ENCODE assay signal across 9 mouse cellular contexts in genomic region chr13:6251025-6251862, GRCm38 (mm10).
DNase-seq lines count a peak whose midpoint lies in the region; ATAC-seq and TF ChIP-seq lines count a peak whose summit lies in the region.
"Had no signal": no experiment of that assay in that cellular context is flagged by ENCODE, and none has a peak within 500 bp of the region (broad histone marks: within the 10 kb centered on the region; RNA-seq: fewer than 3 reads in every experiment).

No protein-coding gene starts in this region.

- no peaks in the 10 kb centered on the region for H3K27me3 ChIP-seq in kidney, embryonic 15.5 days
- H3K27me3 ChIP-seq in kidney, adult 2 months (replicated peaks; ENCODE audit: control insufficient read depth, insufficient read depth, low read length) = no peaks in the 10 kb centered on the region
- no peaks in the 10 kb centered on the region for H3K27me3 ChIP-seq in midbrain, embryonic 13.5 days
- no peaks in the 10 kb centered on the region for H3K27me3 ChIP-seq in liver, embryonic 11.5 days (replicated peaks; ENCODE audit: control insufficient read depth, insufficient read depth, low read length)

- TF ChIP-seq POLR2A in kidney, adult 2 months (IDR thresholded peaks at IDR 0.05; ENCODE audit: low read depth, low read length) = no peak

- ATAC-seq in kidney, embryonic 15.5 days (replicated peaks; ENCODE audit: low FRiP score) = peak; percentile 76
- peak; percentile 77 for ATAC-seq in midbrain, embryonic 13.5 days
- no peak; the same call in 1 of the 2 replicates for ATAC-seq in liver, embryonic 11.5 days (replicated peaks; ENCODE audit: low FRiP score)

- H3K4me2 ChIP-seq in kidney, embryonic 15.5 days = no peak overlapping the region
- no peak overlapping the region for H3K4me2 ChIP-seq in midbrain, embryonic 13.5 days (replicated peaks)
- H3K4me2 ChIP-seq in liver, embryonic 11.5 days = no peak overlapping the region

- intact Hi-C loops in heart, postnatal 10 days (cut with DNase I) = loop anchor here (5.0 to 10.0 kb wide), 3 partner anchors 379 to 1476 kb away; no protein-coding TSS in a partner anchor

- H3K27ac ChIP-seq in kidney, embryonic 15.5 days = no peak overlapping the region
- H3K27ac ChIP-seq in kidney, adult 2 months (ENCODE audit: insufficient read depth, low read depth, low read length) = no peak overlapping the region
- H3K27ac ChIP-seq in midbrain, embryonic 13.5 days = no peak overlapping the region
- no peak overlapping the region for H3K27ac ChIP-seq in liver, embryonic 11.5 days (ENCODE audit: low read depth, low read length)
- H3K27ac ChIP-seq: liver, embryonic 14.5 days had no signal

- H3K36me3 ChIP-seq in kidney, embryonic 15.5 days = no peaks in the 10 kb centered on the region
- H3K36me3 ChIP-seq in kidney, adult 2 months (ENCODE audit: control insufficient read depth, insufficient read depth, low read length) = no peaks in the 10 kb centered on the region
- no peaks in the 10 kb centered on the region for H3K36me3 ChIP-seq in midbrain, embryonic 13.5 days
- H3K36me3 ChIP-seq in liver, embryonic 11.5 days (ENCODE audit: control insufficient read depth, insufficient read depth, low read length) = no peaks in the 10 kb centered on the region

- TF ChIP-seq CTCF in kidney, adult 2 months (conservative IDR thresholded peaks at IDR 0.05; ENCODE audit: insufficient read depth, insufficient read length, low read depth, low read length) = no peak

- no peak for DNase-seq in kidney, adult 2 months
- peak; percentile 60 for DNase-seq in embryo, embryonic 11 days
- peak; percentile 45 to 51 for DNase-seq in heart, postnatal 10 days
- no peak for DNase-seq in liver, embryonic 11.5 days (ENCODE audit: low spot score)
- no peak for DNase-seq in frontal cortex, adult 2 months (ENCODE audit: extremely low spot score in 1 of 2, low spot score in 1 of 2)
- DNase-seq in adrenal gland, adult (ENCODE audit: inconsistent age in 2 of 2, low spot score in 1 of 2) = no peak

- H3K9me3 ChIP-seq in kidney, embryonic 15.5 days (replicated peaks) = no peaks in the 10 kb centered on the region
- no peaks in the 10 kb centered on the region for H3K9me3 ChIP-seq in midbrain, embryonic 13.5 days
- no peaks in the 10 kb centered on the region for H3K9me3 ChIP-seq in liver, embryonic 11.5 days (ENCODE audit: control insufficient read depth, low read length)

- no peak overlapping the region for H3K4me3 ChIP-seq in kidney, embryonic 15.5 days (replicated peaks)
- no peak overlapping the region for H3K4me3 ChIP-seq in kidney, adult 2 months (ENCODE audit: insufficient read depth, low read depth, low read length)
- no peak overlapping the region for H3K4me3 ChIP-seq in midbrain, embryonic 13.5 days (replicated peaks)
- no peak overlapping the region for H3K4me3 ChIP-seq in liver, embryonic 11.5 days (ENCODE audit: low read depth, low read length)

- H3K9ac ChIP-seq in kidney, embryonic 15.5 days = no peak overlapping the region
- H3K9ac ChIP-seq in midbrain, embryonic 13.5 days (replicated peaks) = no peak overlapping the region
- no peak overlapping the region for H3K9ac ChIP-seq in liver, embryonic 11.5 days (ENCODE audit: low read depth, low read length)
- H3K9ac ChIP-seq: liver, embryonic 14.5 days had no signal

- no peaks in the 10 kb centered on the region for H3K4me1 ChIP-seq in kidney, embryonic 15.5 days
- no peaks in the 10 kb centered on the region for H3K4me1 ChIP-seq in kidney, adult 2 months (ENCODE audit: control insufficient read depth, insufficient read depth, low read length)
- H3K4me1 ChIP-seq in midbrain, embryonic 13.5 days (replicated peaks) = peaks cover 9% of the 10 kb centered on the region; the same call in 1 of the 2 replicates
- H3K4me1 ChIP-seq in liver, embryonic 11.5 days (replicated peaks; ENCODE audit: control insufficient read depth, insufficient read depth, low read length) = no peaks in the 10 kb centered on the region

- WGBS in kidney, embryonic 15.5 days = 75% methylated on average over 4 of the region's 4 CpGs
- 66% methylated on average over 4 of the region's 4 CpGs for WGBS in kidney, adult 2 months
- 51% methylated on average over 4 of the region's 4 CpGs for WGBS in midbrain, embryonic 13.5 days
- 67% methylated on average over 4 of the region's 4 CpGs for WGBS in liver, embryonic 11.5 days

Comparison
In these comparisons a context has a peak if more than half of its experiments do, and no peak if none do; other contexts are left out.
1. DNase-seq: peak in embryo, embryonic 11 days (single experiment) and heart, postnatal 10 days (2 of 2); none in kidney, adult 2 months (single experiment), liver, embryonic 11.5 days (single experiment), frontal cortex, adult 2 months (0 of 2) and adrenal gland, adult (0 of 2).